Mouse (Mus musculus): ENCODE measurements around the gene Ankrd54.
"Not testable (repeated sequence)": the region's sequence is repeated elsewhere in the genome, so short reads cannot be mapped to it uniquely, and the experiment has no call there.

Gene Ankrd54

GRCm38 (mm10) chr15:79007836-79008235 is 54.9 kb downstream of the Ankrd54 start:
- DNase-seq, result not testable (repeated sequence)

- DNase-seq, result no peak
Measured at GRCm38 (mm10) chr15:79007059-79007458, 55.6 kb downstream of the Ankrd54 start.

GRCm38 (mm10) chr15:79006638-79007037 is 56.1 kb downstream of the Ankrd54 start:
- DNase-seq, result no peak

- DNase-seq, result no peak
Measured at GRCm38 (mm10) chr15:79005581-79005980, 57.1 kb downstream of the Ankrd54 start.

Data from layer of hippocampus, adult 9-11 months (tissue).